Mouse (Mus musculus) liver, adult 2 months (tissue): ENCODE measurements around the gene 4930469K13Rik. TPM values are rescaled to one million over a fixed set of nuclear protein-coding genes. Genes with fewer than 3 reads are reported as not detected.

Experiments used
- DNase-seq: peaks from one replicate; pipeline ENCODE4 v3.0.0-alpha.2; 2011; ENCODE audit warnings: low read depth, low spot score; ENCODE audit errors: extremely low read depth
- H3K27ac ChIP-seq: fragments of 200-500 bp; replicated peaks from 2 replicates; pipeline ENCODE4 v1.5.1; 2012; ENCODE audit warnings: low read depth, mild to moderate bottlenecking, control low read depth, inconsistent platforms, low read length; ENCODE audit not compliant: insufficient read depth
- H3K27me3 ChIP-seq: fragments of 200-500 bp; 2 replicates; pipeline ENCODE4 v1.6.1; 2012; ENCODE audit warnings: mild to moderate bottlenecking, moderate library complexity, low read length, inconsistent platforms; ENCODE audit not compliant: control insufficient read depth, insufficient read depth
- H3K36me3 ChIP-seq: fragments of 200-500 bp; 2 replicates; pipeline ENCODE4 v1.6.1; 2012; ENCODE audit warnings: low read length, inconsistent platforms; ENCODE audit not compliant: control insufficient read depth, insufficient read depth
- H3K4me1 ChIP-seq: fragments of 200-500 bp; 2 replicates; pipeline ENCODE4 v1.6.1; 2011; ENCODE audit warnings: low read length; ENCODE audit not compliant: control insufficient read depth, insufficient read depth
- H3K4me3 ChIP-seq: fragments of 200-500 bp; 2 replicates; pipeline ENCODE4 v1.5.1; 2011; ENCODE audit warnings: low read depth, mild to moderate bottlenecking, control low read depth, low read length, moderate library complexity; ENCODE audit not compliant: insufficient read depth
- H3K79me2 ChIP-seq: fragments of 200-500 bp; 2 replicates; pipeline ENCODE4 v1.6.1; 2012; ENCODE audit warnings: inconsistent platforms, mild to moderate bottlenecking, low read length, moderate library complexity; ENCODE audit not compliant: control insufficient read depth, insufficient read depth
- H3K9ac ChIP-seq: fragments of 200-500 bp; 2 replicates; pipeline ENCODE4 v1.6.1; 2012; ENCODE audit warnings: low read depth, mild to moderate bottlenecking, control low read depth, inconsistent platforms, low read length
- CTCF ChIP-seq: fragments of 200-500 bp; IDR thresholded peaks from 2 replicates; pipeline ENCODE4 v1.5.1; 2011; ENCODE audit warnings: low read depth, low read length, control low read depth
- POLR2A ChIP-seq: fragments of 200-500 bp; IDR thresholded peaks from 2 replicates; pipeline ENCODE4 v1.6.1; 2011; ENCODE audit warnings: low read length, control low read depth; ENCODE audit not compliant: insufficient read depth; ENCODE audit errors: extremely low read depth
- WGBS: fragments of 180-500 bp; shearing (Covaris S2); methylation state at CpG from one replicate; pipeline ENCODE4 v1.1.7; 2018; 5-methylcytosine and 5-hydroxymethylcytosine counted together
- polyA plus RNA-seq: library from polyadenylated mRNA; depleted of rRNA; stranded (reverse); fragments of >200 nt; gene quantifications from 2 replicates; pipeline ENCODE4 v1.2.3, GENCODE M21; 2012
- total RNA-seq: library from RNA; depleted of rRNA; stranded (reverse); fragments of >200 nt; gene quantifications from 2 replicates; pipeline ENCODE4 v1.2.3, GENCODE M21; 2014

4930469K13Rik gene
- total and polyA plus RNA-seq, 2 experiments, result not detected

- Histone ChIP-seq H3K79me2 (no peaks in the 10 kb centered on the region), H3K27me3 (no peaks in the 10 kb centered on the region), H3K36me3 (no peaks in the 10 kb centered on the region), H3K4me3 (no peak overlapping the region), H3K9ac (no peak overlapping the region), H3K4me1 (no peaks in the 10 kb centered on the region; the same call in 1 of the 2 replicates), H3K27ac (peak overlapping the region; percentile 58; the same call in 1 of the 2 replicates)
- TF ChIP-seq CTCF (no peak), POLR2A (no peak)
- peak; percentile 54 for DNase-seq
- WGBS, result 58% methylated on average over 8 of the region's 8 CpGs
These were observed 12.1 kb downstream of the 4930469K13Rik start for GRCm38 (mm10) chr11:34086164-34086751.

- TF ChIP-seq CTCF, result no peak
- TF ChIP-seq POLR2A, result no peak
- no peaks in the 10 kb centered on the region for H3K79me2 ChIP-seq
- WGBS, result 45% methylated on average over 2 of the region's 2 CpGs
These were observed 13.7 kb downstream of the 4930469K13Rik start for GRCm38 (mm10) chr11:34084639-34085038.

GRCm38 (mm10) chr11:34083795-34084194, 14.6 kb downstream of the 4930469K13Rik start:
- WGBS, result 65% methylated on average over 7 of the region's 7 CpGs
- TF ChIP-seq POLR2A (no peak), CTCF (no peak)
- H3K27ac ChIP-seq, result no peak overlapping the region
- H3K4me3 ChIP-seq, result no peak overlapping the region
- no peaks in the 10 kb centered on the region; the same call in 1 of the 2 replicates for H3K4me1 ChIP-seq
- no peak overlapping the region for H3K9ac ChIP-seq
- H3K36me3 ChIP-seq, result no peaks in the 10 kb centered on the region
- no peaks in the 10 kb centered on the region for H3K79me2 ChIP-seq
- no peak for DNase-seq
- no peaks in the 10 kb centered on the region for H3K27me3 ChIP-seq

More at GRCm38 (mm10) chr11:34084639-34085038, 13.7 kb downstream of the 4930469K13Rik start:
- no peaks in the 10 kb centered on the region for H3K36me3 ChIP-seq
- H3K4me1 ChIP-seq, result no peaks in the 10 kb centered on the region; the same call in 1 of the 2 replicates
- H3K4me3 ChIP-seq, result no peak overlapping the region
- no peaks in the 10 kb centered on the region for H3K27me3 ChIP-seq
- H3K9ac ChIP-seq, result no peak overlapping the region
- no peak overlapping the region for H3K27ac ChIP-seq
- no peak for DNase-seq

GRCm38 (mm10) chr11:34079542-34080464, 18.6 kb downstream of the 4930469K13Rik start:
- DNase-seq, result no peak
- no peak overlapping the region for H3K9ac ChIP-seq
- WGBS, result 49% methylated on average over 6 of the region's 6 CpGs

GRCm38 (mm10) chr11:34078581-34078980, 19.8 kb downstream of the 4930469K13Rik start:
- WGBS, result 81% methylated on average over 7 of the region's 7 CpGs
- Histone ChIP-seq H3K27ac (no peak overlapping the region), H3K27me3 (no peaks in the 10 kb centered on the region), H3K4me1 (no peaks in the 10 kb centered on the region), H3K79me2 (no peaks in the 10 kb centered on the region), H3K9ac (no peak overlapping the region), H3K36me3 (no peaks in the 10 kb centered on the region), H3K4me3 (no peak overlapping the region)
- DNase-seq, result no peak
- TF ChIP-seq POLR2A (no peak), CTCF (no peak)

More at GRCm38 (mm10) chr11:34079542-34080464, 18.6 kb downstream of the 4930469K13Rik start:
- Histone ChIP-seq H3K4me3 (no peak overlapping the region), H3K4me1 (no peaks in the 10 kb centered on the region), H3K79me2 (no peaks in the 10 kb centered on the region), H3K27me3 (no peaks in the 10 kb centered on the region), H3K36me3 (no peaks in the 10 kb centered on the region), H3K27ac (no peak overlapping the region)
- TF ChIP-seq CTCF, result no peak
- TF ChIP-seq POLR2A, result no peak
